Mouse (Mus musculus) layer of hippocampus, adult 9-11 months (tissue): ENCODE measurements around the gene Nkx1-2.

Experiments
- DNase-seq: peaks from one replicate; pipeline ENCODE4 v3.0.0; 2022

Gene Nkx1-2

DNA sequence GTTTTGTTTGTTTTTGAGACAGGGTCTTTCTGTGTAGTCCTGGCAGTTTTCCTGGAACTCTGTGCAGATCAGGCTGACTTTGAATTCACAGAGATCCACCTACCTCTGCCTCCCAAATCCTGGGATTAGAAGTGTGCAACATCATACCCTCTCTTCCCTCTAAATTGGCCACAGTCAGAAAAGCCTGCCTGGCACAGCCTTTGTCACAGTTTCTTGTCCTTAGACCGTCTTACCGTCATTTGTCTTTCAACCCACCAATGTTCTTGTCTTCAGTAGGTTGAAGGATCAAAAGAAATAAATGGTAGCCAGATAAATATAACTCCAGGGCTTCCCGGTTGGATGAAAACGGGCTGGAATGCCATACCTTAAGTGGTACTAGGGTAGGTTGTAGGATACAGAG lies 5.3 kb upstream of the Nkx1-2 start:
- DNase-seq, result no peak

DNA sequence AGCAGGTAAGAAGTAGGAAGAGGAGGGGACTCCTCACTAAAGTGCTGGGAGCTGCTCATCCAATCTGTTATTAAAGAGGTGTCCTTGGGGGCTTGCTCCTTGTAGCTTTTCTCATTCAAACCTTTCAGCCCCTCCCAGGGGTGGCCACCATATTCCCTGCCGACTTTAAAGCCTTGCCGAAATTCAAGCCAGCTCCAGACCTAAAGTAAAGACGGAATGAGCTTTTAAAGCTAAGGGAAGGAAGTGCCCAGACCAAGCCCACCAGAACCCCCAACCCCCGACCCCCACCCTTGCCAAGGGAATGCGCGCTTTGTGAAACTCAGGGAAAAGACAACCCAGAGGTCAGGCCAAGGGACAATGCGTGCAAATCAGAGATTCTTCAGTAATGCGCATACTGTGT lies 1.5 kb upstream of the Nkx1-2 start:
- DNase-seq, result no peak

DNA sequence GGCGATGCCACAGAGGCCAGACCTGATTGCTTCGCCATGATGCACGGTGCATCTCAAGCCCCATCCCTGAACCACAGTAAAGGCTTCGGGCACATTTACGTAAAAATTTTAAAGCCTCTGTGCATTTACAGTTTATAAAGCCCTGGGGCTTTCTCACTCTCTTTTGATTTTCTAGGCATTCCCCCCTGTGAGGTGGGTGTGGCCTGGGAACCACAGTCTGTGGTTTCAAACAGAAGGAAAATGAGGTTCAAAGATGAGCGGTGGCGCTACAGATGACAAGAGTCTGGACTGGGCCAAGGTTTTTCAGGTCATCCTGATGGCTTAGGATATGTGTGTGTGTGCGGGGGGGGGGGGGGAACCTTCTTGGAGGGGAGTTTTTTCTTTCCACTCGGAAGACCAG lies 589 bp upstream of the Nkx1-2 start:
- DNase-seq, result no peak

DNA sequence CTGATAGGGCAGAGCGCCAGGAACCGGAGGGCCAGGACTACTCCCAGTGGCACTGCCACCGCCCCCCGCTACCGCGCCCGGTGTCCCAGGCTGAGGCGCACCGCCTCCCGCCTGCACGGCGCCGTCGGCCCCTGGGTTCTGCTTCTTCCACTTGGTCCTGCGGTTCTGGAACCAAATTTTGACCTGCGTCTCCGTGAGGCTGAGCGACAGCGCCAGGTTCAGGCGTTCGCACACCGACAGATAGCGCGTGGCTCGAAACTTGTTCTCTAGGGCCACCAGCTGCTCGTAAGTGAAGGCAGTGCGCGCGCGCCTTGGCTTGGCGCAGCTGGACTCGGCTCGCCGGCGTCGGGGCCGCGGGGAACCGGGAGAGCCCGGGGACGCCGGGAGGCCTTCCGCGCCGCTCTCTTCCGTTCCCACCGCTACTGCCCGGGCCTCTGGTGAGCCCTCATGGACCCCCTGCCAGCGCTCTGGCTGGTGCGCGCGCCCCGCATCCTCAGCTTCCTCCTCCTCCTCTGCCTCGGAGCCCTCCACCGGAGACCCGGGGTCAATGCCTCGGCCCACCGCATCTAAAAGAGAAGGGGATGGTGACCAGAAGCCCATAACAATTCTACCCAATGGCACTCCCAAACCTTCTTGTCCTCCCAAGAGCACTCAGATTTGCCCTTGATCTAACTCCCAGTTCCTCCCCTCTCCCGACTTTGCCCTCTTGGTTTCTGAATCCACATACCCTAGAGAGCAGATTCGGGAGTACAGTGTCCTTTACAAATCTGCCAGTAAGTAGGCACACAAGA lies 2.0 kb downstream of the Nkx1-2 start:
- DNase-seq, result no peak

DNA sequence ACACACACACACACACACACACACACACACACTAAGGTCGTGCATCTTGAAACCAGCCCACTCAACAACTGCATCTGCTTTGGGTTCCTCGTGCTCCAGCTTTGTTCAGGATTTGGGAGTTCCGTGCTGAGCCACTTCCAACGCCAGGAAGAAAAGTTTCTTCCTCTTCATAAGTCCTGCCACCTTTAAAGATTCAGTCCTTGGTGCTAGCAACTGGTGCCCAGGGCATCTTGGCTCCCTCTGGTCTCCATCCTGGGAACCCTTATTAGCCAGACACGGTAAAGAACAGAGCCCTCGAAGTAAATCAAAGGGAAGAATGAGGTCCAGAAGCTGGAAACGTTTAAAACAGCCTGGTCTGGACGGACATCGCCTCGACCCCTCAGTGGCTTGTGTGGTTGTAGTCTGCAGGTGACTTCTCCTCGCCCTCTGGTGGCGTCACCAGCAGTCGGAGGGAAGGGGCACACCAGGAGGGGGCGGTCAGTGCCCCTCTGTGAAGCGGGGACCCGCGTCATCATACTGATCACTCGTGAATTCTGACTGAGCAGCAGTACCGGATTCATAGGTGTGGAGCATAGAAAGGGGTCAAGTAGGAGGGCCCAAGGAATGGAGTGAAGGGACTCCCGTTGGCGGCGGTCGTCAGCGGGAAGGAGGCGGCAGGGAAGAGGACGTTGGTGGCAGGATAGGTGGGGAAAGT lies 2.7 kb downstream of the Nkx1-2 start:
- DNase-seq, result no peak

DNA sequence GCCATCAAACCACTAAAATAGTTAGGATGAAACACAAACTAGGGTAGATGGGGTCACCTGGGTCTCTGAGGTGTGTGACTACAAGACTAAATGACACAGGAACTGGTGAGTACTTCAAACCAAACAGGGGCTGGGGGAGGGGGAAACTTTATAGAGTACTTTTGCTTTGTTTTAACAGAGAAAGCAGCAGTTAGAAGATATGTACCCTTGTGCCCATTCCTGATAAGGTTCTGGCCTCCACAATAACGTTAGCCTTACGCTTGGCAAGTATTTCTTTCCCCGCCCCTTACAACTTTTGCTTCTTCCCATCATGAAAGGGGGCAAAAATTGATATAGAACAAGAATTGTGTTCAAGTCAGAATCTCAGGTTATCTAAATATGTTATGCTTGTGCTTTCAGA lies 3.6 kb downstream of the Nkx1-2 start:
- DNase-seq, result no peak

DNA sequence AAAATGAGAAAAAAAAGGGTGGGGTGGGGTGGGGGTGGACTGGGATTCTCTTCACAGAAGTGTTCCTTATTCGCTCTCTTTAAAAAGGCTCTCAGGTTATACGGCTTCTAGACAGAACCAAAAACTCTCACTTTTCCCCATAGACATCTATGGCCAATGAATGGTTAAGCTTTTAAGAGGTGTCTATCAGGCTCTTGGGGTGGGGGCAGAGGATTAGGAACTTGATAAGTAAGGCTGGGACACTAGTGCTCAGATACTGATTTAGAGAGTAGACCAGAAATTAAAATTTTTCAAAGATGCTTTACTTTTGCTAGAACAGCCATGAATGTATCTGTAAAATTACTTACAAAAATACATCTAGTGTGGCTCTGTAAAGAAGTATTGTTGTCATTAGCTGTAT lies 5.1 kb downstream of the Nkx1-2 start:
- no peak for DNase-seq

DNA sequence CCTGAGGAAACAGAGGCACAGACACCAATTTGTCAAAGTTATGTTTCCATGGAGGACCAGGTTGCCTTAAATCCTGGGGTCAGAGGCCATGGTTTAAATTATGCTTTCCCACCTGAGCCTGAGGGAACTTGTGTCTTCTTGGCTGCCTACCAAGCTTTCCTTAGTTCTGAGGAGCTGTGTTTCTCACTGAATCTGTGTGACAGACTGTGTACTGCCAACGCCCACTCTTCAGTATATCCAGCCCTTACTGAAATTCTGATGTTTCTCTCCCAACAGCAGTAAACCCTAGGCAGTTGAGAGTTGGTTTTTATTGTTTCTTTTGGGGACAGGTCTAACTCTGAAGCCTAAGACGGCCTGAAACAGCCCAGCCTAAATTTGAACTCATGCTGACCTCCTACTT lies 5.7 kb downstream of the Nkx1-2 start:
- DNase-seq, result no peak

DNA sequence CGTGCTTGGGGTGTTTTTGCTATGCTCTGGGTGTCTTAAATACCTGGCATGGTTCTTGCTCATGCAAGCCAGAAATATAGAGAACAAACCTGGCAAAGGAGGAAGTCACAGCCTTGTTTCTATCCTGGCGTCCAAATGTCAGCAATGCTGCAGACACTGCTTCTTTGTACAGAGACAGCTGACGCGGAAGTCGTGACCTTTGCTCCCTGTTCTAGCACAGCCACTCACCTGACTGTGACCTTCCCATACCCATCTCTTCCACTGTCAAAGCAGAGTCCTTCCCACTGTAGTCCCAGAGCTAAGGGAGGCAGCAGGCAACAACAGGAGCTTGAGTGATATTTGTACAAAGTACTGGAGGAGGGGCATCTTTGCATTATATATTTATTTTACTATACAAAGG lies 9.8 kb downstream of the Nkx1-2 start:
- DNase-seq, result no peak

DNA sequence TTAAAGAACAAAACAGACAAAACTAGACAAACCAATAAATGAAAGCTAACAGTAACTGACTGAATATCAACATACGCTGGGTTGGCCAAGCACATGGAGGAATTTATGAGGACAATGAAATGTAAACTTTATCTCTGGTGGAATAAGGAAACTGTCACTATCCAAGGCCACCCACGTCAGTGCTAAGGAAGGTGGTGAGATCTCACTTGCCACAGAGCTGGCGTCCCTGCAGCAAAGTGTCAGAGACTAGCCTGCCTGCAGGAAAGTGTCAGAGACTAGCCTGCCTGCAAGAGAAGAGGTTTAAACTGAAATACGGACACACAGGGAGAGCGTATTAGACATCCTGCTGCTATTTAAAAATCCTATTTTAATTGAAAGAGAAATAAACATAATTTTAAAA lies 12.3 kb downstream of the Nkx1-2 start:
- DNase-seq, result no peak

DNA sequence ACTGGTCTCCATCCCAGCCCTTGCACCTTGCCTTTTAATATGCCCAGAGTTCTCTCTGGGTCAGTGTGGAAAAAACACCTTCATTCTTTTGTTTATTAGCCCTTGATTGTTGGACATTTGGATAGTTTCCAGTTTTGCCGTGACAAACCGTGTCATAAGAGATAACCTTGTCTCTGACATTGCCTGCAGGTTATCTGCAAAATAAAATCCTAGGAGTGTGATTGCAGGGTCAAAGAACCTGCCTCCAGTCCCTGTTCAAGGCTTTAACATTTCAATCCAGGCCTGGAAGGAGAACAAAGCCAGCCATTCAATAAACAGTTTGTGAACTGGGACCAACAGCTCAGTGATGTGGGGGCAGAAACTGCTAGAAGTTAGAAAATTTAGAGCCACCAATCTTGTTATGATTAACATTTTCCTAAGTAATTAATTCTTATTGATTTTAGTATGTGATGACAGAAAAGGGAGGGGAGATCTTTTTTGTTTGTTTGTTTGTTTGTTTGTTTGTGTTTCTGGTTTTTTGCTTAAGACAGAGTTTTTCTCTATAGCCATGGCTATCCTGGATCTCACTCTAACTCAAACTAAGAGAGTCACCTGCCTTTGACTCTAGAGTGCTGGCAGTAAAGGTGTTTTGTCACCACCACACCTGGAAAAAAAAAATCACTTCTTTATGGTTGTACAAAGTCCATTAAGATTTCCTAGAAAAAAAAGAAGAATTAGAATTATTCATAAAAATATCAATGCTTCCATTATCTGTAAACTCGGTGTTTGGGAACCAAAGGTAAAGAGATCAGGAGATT lies 13.5 kb downstream of the Nkx1-2 start:
- no peak for DNase-seq

DNA sequence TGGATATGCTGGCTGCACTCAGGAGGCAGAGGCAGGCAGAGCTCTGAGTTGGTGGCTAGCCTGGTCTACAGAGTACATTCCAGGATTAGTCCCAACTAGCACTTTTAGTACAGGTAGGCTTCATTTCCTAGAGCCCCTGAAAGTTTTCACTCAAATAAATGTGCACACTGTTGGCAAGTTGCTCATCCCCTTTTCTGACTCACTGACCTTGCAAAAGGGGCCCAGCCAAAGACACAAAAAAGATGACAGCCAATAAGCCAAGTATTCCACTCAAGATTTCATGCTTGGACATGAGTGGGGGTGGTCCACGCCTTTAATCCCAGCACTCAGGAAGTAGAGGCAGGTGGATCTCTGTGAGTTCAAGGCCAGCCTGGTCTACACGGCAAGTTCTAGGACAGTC lies 18.0 kb downstream of the Nkx1-2 start:
- DNase-seq, result no peak

DNA sequence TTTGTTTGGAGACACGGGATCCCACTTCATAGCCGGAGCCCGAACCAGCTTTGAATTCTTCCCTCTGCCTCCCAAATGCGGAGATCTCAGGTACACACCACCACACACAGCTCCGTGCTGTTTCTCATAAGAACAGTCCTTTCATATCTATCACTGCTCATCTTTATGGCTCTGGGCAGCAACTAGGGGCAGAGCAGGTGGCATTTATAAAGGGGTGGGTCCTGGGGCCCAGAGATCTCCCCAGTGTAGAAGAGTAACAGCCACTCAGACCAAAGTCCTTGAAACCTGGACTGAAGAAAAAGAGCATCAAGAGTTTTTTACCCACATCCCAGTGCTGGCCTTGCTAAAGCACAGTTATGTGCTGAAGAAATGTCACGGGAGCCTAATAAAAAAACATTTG lies 18.9 kb downstream of the Nkx1-2 start:
- DNase-seq, result no peak

DNA sequence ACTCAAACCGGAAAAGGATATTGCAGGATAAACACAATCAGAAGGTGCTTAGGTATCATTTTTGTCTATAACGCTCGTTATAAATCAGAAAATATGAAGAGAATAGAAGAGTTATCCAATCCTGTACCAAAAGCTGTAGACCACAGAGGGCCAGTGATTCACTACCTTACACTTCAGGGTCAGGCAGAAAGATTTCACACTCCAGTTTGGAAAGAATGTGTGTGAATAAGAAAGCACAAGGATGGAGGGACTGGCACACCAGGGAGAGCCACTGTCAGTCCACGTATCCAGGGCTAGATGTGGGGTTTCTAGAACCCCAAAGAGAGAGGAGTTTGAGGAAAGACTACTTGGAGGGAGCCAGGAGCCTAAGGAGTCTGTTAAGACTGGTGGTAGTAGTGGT lies 22.5 kb downstream of the Nkx1-2 start:
- DNase-seq, result no peak

DNA sequence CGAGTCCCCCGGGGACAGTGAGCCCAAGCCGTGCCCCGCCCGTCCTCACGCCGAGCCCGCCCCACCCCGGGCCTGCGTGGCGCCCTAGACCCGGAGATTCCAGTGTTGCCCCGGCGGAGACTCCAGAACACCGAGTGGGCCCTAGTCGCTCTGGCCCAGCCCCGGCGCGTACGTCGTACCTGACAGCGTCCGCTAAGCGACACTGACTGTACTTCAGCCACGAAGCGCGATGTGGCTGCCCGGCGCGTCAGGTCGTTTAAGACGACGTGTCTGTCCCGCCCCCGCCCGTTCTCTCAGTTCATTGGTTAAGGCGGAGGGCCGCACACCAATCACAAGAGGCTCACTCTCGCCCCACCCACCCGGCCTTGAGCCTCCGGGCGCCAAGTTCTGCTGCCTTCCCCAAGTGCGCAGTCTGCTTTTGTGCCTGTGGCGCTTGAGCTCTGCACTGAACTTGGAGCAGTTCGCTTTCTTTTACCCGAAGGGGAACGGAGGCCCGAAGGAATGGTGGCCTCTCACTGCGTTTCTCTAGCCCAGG lies 23.3 kb downstream of the Nkx1-2 start, which contains the start of gene Oat:
Gene Oat (minus strand): TSS at position 283 of the 535 bp plus-strand sequence.
- peak; percentile 96 for DNase-seq

DNA sequence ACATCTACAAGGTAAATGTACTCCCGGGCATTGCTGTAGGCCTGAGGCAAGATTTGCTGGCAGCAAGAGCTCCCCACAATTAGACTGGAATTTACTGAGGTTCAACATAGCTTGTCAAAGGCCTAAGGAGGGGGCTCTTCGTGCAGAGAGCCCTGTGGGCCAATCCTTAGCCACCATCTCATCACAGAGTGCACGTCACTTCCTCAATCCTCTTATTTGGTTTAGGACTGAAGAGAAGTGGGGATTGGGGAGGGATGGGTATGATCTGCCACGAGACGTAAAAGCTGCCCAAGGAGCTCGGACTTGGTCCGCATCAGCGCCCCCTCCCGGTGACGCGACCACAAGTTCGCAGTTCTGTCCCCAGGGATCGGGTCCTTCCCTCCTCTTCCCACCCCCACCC lies 23.8 kb downstream of the Nkx1-2 start:
- DNase-seq, result peak; percentile 91

DNA sequence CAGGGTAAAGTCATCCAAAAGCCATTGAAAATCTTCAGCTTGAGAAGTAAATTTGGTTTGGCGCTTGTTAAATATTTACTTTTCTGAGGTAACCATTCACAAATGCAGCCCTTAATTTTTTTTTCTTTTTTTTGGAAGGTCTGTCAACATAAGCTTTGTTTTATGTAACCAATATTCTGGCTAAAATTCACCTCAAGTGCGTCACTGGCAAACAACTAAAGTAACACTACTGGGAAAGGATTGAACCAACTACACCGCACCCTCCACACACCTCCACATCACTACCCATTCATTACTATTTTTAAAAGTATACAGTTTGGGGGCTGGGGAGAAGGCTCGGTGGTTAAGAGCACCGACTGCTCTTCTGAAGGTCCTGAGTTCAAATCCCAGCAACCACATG lies 24.8 kb downstream of the Nkx1-2 start:
- no peak for DNase-seq

DNA sequence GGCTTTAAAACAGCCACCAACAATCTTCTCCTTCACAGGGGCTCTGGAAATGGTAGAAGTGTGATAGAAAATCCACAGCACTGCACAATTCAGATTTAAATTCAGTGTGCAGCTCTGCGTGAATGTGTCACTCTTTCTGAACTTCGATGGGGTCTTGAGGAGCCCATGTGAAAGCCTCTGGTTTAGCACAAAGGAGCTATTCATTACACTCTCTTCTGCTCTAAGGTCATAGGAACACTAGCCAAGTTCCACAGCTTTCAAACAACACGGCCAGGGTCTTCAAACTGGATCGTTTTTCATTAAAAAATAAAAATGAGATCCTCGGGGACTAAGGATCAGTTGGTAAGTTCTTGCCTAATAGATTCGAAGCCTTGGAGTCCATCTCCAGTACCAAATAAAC lies 26.2 kb downstream of the Nkx1-2 start:
- no peak for DNase-seq

DNA sequence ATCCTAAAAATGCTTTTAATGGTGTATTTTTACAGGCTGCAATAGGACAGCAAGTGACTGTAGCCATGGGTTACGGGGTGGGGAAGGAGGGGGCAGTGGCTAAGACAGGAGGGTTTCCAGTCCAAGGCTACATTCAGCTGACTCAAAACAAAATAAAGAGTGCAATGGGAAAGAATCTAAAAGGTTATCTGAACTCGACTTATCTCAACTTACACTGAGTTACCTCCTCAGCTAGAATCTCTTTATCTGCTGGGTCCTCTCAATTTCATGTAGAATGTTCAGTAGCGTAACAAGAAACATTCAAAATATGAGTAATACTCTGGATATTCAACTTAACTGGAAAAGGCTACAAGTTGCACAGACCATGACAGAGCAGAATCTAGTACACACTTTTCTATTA lies 26.7 kb downstream of the Nkx1-2 start:
- DNase-seq, result no peak

DNA sequence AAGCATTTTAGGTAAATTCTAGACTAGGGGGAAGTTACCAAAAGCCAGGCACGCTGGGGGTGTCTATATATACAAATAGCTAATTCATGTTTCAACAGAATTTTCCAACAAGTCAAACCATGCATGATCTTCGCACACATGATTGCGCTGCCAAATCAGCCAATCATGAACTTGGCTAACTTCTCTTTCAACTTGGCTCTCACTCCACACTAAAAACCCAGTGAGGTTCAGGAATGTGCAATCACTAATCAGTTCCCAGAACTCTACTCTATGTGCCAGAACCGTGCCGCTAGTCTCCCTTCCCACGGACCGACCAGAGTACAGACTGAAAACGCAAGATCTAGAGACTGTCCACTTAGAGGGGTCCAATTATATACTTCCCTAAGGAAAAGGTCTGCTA lies 28.0 kb downstream of the Nkx1-2 start:
- DNase-seq, result no peak

DNA sequence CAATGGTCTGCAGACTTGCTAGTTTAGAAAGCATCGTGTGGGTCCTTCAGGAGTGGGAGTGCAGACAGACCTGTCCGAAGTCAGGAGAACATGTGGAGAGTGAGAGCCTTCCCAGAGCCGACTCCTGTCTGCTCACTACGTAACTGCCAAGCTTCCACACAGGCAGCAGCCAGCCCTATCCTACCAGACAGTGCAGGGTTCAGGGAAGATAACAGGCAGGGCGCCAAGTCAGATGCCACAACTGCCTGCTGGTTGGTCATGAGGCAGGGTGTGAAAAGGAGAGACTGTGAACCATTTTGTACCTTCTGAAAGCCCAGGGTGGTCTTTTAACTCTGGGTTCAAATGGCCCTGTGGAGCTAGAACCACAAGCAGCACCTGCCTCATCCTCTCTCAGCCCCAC lies 29.4 kb downstream of the Nkx1-2 start:
- DNase-seq, result no peak

DNA sequence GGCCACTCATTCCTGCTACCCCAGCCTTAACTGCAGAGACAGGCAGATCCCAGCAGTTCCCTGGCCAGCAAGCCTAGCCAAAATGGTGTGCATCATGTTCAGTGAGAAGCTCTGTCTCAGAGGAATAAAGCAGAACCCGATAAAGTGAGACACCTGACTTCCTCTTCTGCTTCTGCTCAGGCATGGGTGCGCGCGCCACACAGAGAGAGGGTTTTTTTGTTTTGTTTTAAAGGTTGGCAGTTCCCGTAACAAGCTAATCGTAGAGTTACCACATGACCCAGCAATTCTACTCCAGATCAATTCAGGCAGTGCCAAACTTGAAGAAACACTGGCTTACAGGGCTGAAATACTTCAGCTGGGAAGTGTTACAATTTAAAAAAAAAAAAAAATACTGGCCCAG lies 30.6 kb downstream of the Nkx1-2 start:
- DNase-seq, result peak; percentile 26

DNA sequence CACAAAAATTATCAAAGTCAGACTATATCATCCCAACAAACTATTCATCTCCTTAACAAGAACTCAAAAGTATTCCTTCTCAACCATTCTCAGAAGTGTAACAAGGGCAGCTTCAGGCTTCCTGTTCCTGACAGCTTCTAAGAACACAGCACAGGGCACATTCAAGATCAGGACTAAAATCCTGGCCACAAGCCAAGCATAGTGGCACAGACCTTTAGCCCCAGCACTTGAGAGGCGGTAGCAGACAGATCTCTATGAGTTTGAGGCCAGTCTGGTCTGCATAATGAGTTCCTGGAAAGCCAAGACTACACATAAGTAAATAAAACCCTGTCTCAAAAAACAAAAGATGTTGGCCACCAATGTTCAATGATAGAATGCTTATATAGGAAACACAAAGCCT lies 33.6 kb downstream of the Nkx1-2 start:
- no peak for DNase-seq
